Mouse (Mus musculus): ENCODE results near the gene Dmrta1. TPM values are rescaled to one million over a fixed set of nuclear protein-coding genes. Genes with fewer than 3 reads are reported as not detected.

Gene Dmrta1
- polyA plus RNA-seq (2015; fragmentation: Nextera tagmentation; extraction: Ambion mirVana), result 0.18 and 0.28 TPM in 2 replicates

GRCm38 (mm10) chr4:89679195-89679594 lies at the start of gene Dmrta1:
Dmrta1 (plus strand) TSS chr4:89679436.
- H3K9me3 ChIP-seq (replicated peaks), result no peaks in the 10 kb centered on the region
- no peak for ATAC-seq (replicated peaks; ENCODE audit: insufficient number of reproducible peaks, insufficient read depth, low FRiP score, low read depth)
- H3K4me3 ChIP-seq, result no peak within 1 kb of the TSS
- no peak within 1 kb of the TSS for H3K27ac ChIP-seq
- no peaks in the 10 kb centered on the region for H3K27me3 ChIP-seq
- no peak within 1 kb of the TSS for H3K9ac ChIP-seq
- no peak within 1 kb of the TSS for H3K4me2 ChIP-seq
- 54% methylated on average over 5 of the region's 5 CpGs for WGBS
- H3K4me1 ChIP-seq (replicated peaks), result no peaks in the 10 kb centered on the region
- H3K36me3 ChIP-seq, result no peaks in the 10 kb centered on the region

- Histone ChIP-seq H3K27ac (no peak overlapping the region), H3K9ac (no peak overlapping the region), H3K4me3 (no peak overlapping the region), H3K9me3 (replicated peaks) (no peaks in the 10 kb centered on the region), H3K36me3 (no peaks in the 10 kb centered on the region), H3K27me3 (no peaks in the 10 kb centered on the region), H3K4me2 (no peak overlapping the region), H3K4me1 (replicated peaks) (no peaks in the 10 kb centered on the region)
- WGBS, result 70% methylated on average over 3 of the region's 3 CpGs
- ATAC-seq (replicated peaks; ENCODE audit: insufficient number of reproducible peaks, insufficient read depth, low FRiP score, low read depth), result no peak
Measured at GRCm38 (mm10) chr4:89630374-89631079, 48.7 kb upstream of the Dmrta1 start.

GRCm38 (mm10) chr4:89631560-89631959 lies 47.7 kb upstream of the Dmrta1 start:
- 77% methylated on average over 6 of the region's 6 CpGs for WGBS
- Histone ChIP-seq H3K27me3 (no peaks in the 10 kb centered on the region), H3K9me3 (replicated peaks) (no peaks in the 10 kb centered on the region), H3K4me3 (no peak overlapping the region), H3K4me2 (no peak overlapping the region), H3K4me1 (replicated peaks) (no peaks in the 10 kb centered on the region), H3K27ac (no peak overlapping the region), H3K9ac (no peak overlapping the region), H3K36me3 (no peaks in the 10 kb centered on the region)
- ATAC-seq (replicated peaks; ENCODE audit: insufficient number of reproducible peaks, insufficient read depth, low FRiP score, low read depth), result no peak

GRCm38 (mm10) chr4:89638651-89639050 lies 40.6 kb upstream of the Dmrta1 start:
- 39% methylated on average over 6 of the region's 6 CpGs for WGBS
- no peak overlapping the region for H3K4me2 ChIP-seq

GRCm38 (mm10) chr4:89644235-89645115 lies 34.8 kb upstream of the Dmrta1 start:
- no peak for ATAC-seq (replicated peaks; ENCODE audit: insufficient number of reproducible peaks, insufficient read depth, low FRiP score, low read depth)
- no peak overlapping the region for H3K4me3 ChIP-seq
- no peaks in the 10 kb centered on the region for H3K27me3 ChIP-seq
- peaks cover 6% of the 10 kb centered on the region; the same call in 1 of the 2 replicates for H3K4me1 ChIP-seq (replicated peaks)
- 53% methylated on average over 9 of the region's 9 CpGs for WGBS
- H3K4me2 ChIP-seq, result no peak overlapping the region
- H3K9ac ChIP-seq, result no peak overlapping the region
- no peaks in the 10 kb centered on the region for H3K36me3 ChIP-seq
- H3K27ac ChIP-seq, result 0 out of 2 replicates have a peak overlapping the region, but pooled peaks have one; percentile 1
- no peaks in the 10 kb centered on the region for H3K9me3 ChIP-seq (replicated peaks)

More at GRCm38 (mm10) chr4:89638651-89639050, 40.6 kb upstream of the Dmrta1 start:
- Histone ChIP-seq H3K9ac (no peak overlapping the region), H3K9me3 (replicated peaks) (no peaks in the 10 kb centered on the region), H3K27ac (no peak overlapping the region), H3K36me3 (no peaks in the 10 kb centered on the region), H3K4me3 (no peak overlapping the region), H3K4me1 (replicated peaks) (no peaks in the 10 kb centered on the region), H3K27me3 (no peaks in the 10 kb centered on the region)
- ATAC-seq (replicated peaks; ENCODE audit: insufficient number of reproducible peaks, insufficient read depth, low FRiP score, low read depth), result no peak

- no peaks in the 10 kb centered on the region for H3K36me3 ChIP-seq
- WGBS, result 79% methylated on average over 20 of the region's 20 CpGs
Measured at GRCm38 (mm10) chr4:89650352-89651311, 28.6 kb upstream of the Dmrta1 start.

GRCm38 (mm10) chr4:89651312-89651686 lies 27.9 kb upstream of the Dmrta1 start:
- Histone ChIP-seq H3K36me3 (no peaks in the 10 kb centered on the region), H3K9ac (no peak overlapping the region), H3K27me3 (no peaks in the 10 kb centered on the region), H3K9me3 (replicated peaks) (no peaks in the 10 kb centered on the region), H3K4me2 (no peak overlapping the region), H3K4me3 (no peak overlapping the region), H3K4me1 (replicated peaks) (no peaks in the 10 kb centered on the region), H3K27ac (no peak overlapping the region)
- ATAC-seq (replicated peaks; ENCODE audit: insufficient number of reproducible peaks, insufficient read depth, low FRiP score, low read depth), result no peak
- WGBS, result 59% methylated on average over 2 of the region's 2 CpGs

More at GRCm38 (mm10) chr4:89650352-89651311, 28.6 kb upstream of the Dmrta1 start:
- Histone ChIP-seq H3K27me3 (no peaks in the 10 kb centered on the region), H3K9ac (no peak overlapping the region), H3K27ac (no peak overlapping the region), H3K4me2 (no peak overlapping the region), H3K4me1 (replicated peaks) (no peaks in the 10 kb centered on the region), H3K9me3 (replicated peaks) (no peaks in the 10 kb centered on the region), H3K4me3 (no peak overlapping the region)
- ATAC-seq (replicated peaks; ENCODE audit: insufficient number of reproducible peaks, insufficient read depth, low FRiP score, low read depth), result no peak

GRCm38 (mm10) chr4:89651779-89652178 lies 27.5 kb upstream of the Dmrta1 start:
- Histone ChIP-seq H3K4me1 (replicated peaks) (no peaks in the 10 kb centered on the region), H3K36me3 (no peaks in the 10 kb centered on the region), H3K27me3 (no peaks in the 10 kb centered on the region), H3K9ac (no peak overlapping the region), H3K4me3 (no peak overlapping the region), H3K9me3 (replicated peaks) (no peaks in the 10 kb centered on the region), H3K27ac (no peak overlapping the region), H3K4me2 (no peak overlapping the region)
- ATAC-seq (replicated peaks; ENCODE audit: insufficient number of reproducible peaks, insufficient read depth, low FRiP score, low read depth), result no peak
- 55% methylated on average over 1 of the region's 1 CpGs for WGBS

GRCm38 (mm10) chr4:89663406-89663805 lies 15.8 kb upstream of the Dmrta1 start:
- Histone ChIP-seq H3K4me1 (replicated peaks) (no peaks in the 10 kb centered on the region), H3K4me3 (no peak overlapping the region), H3K9me3 (replicated peaks) (no peaks in the 10 kb centered on the region), H3K9ac (no peak overlapping the region), H3K27me3 (no peaks in the 10 kb centered on the region), H3K27ac (no peak overlapping the region), H3K4me2 (no peak overlapping the region), H3K36me3 (no peaks in the 10 kb centered on the region)
- ATAC-seq (replicated peaks; ENCODE audit: insufficient number of reproducible peaks, insufficient read depth, low FRiP score, low read depth), result no peak
- WGBS, result 75% methylated on average over 2 of the region's 2 CpGs

GRCm38 (mm10) chr4:89674711-89675110 lies 4.5 kb upstream of the Dmrta1 start:
- H3K9ac ChIP-seq, result no peak overlapping the region
- no peak overlapping the region for H3K27ac ChIP-seq
- no peaks in the 10 kb centered on the region for H3K27me3 ChIP-seq
- no peak overlapping the region for H3K4me2 ChIP-seq
- no peaks in the 10 kb centered on the region for H3K9me3 ChIP-seq (replicated peaks)
- no peak for ATAC-seq (replicated peaks; ENCODE audit: insufficient number of reproducible peaks, insufficient read depth, low FRiP score, low read depth)
- H3K4me3 ChIP-seq, result no peak overlapping the region
- 77% methylated on average over 3 of the region's 3 CpGs for WGBS
- H3K36me3 ChIP-seq, result no peaks in the 10 kb centered on the region
- H3K4me1 ChIP-seq (replicated peaks), result no peaks in the 10 kb centered on the region

- 83% methylated on average over 7 of the region's 7 CpGs for WGBS
- Histone ChIP-seq H3K9me3 (replicated peaks) (no peaks in the 10 kb centered on the region), H3K4me1 (replicated peaks) (no peaks in the 10 kb centered on the region), H3K9ac (no peak overlapping the region), H3K36me3 (no peaks in the 10 kb centered on the region), H3K4me2 (no peak overlapping the region), H3K4me3 (no peak overlapping the region), H3K27me3 (no peaks in the 10 kb centered on the region), H3K27ac (no peak overlapping the region)
- ATAC-seq (replicated peaks; ENCODE audit: insufficient number of reproducible peaks, insufficient read depth, low FRiP score, low read depth), result no peak
Measured at GRCm38 (mm10) chr4:89677903-89678302, 1.3 kb upstream of the Dmrta1 start.
